Mouse (Mus musculus) heart, embryonic 15.5 days (tissue): ENCODE results near the gene Swt1. TPM values are rescaled to one million over a fixed set of nuclear protein-coding genes. Genes with fewer than 3 reads are reported as not detected.
A peak's percentile ranks its signal among the peaks of the same experiment; 100 is the strongest.

ENCODE experiments used
- ATAC-seq: fragments of 200-750 bp; cut with Nextera tagmentation; replicated peaks from 2 replicates; pipeline ENCODE4 v1.8.0; 2017; ENCODE audit warnings: low read depth, moderate TSS enrichment; ENCODE audit not compliant: insufficient number of reproducible peaks, insufficient read depth, low FRiP score
- H3K27ac ChIP-seq: fragments of 300-500 bp; sonication (generic); 2 replicates; pipeline ENCODE4 v1.5.1; 2015; ENCODE audit warnings: mild to moderate bottlenecking, inconsistent platforms
- H3K27me3 ChIP-seq: fragments of 300-500 bp; sonication (generic); 2 replicates; pipeline ENCODE4 v1.6.1; 2015; ENCODE audit warnings: inconsistent platforms
- H3K36me3 ChIP-seq: fragments of 300-500 bp; sonication (generic); 2 replicates; pipeline ENCODE4 v1.6.1; 2015; ENCODE audit warnings: mild to moderate bottlenecking, inconsistent platforms
- H3K4me1 ChIP-seq: fragments of 300-500 bp; sonication (generic); replicated peaks from 2 replicates; pipeline ENCODE4 v1.6.1; 2015; ENCODE audit warnings: inconsistent platforms
- H3K4me2 ChIP-seq: fragments of 300-500 bp; sonication (generic); 2 replicates; pipeline ENCODE4 v1.6.1; 2015; ENCODE audit warnings: inconsistent platforms, mild to moderate bottlenecking, moderate library complexity
- H3K4me3 ChIP-seq: fragments of 300-500 bp; sonication (generic); 2 replicates; pipeline ENCODE4 v1.5.1; 2015; ENCODE audit warnings: mild to moderate bottlenecking, inconsistent platforms
- H3K9ac ChIP-seq: fragments of 300-500 bp; sonication (generic); 2 replicates; pipeline ENCODE4 v1.6.1; 2015; ENCODE audit warnings: mild to moderate bottlenecking, inconsistent platforms
- H3K9me3 ChIP-seq: fragments of 300-500 bp; sonication (generic); replicated peaks from 2 replicates; pipeline ENCODE4 v1.6.1; 2016; ENCODE audit warnings: inconsistent platforms
- WGBS: fragments of 180-500 bp; shearing (Covaris S2); methylation state at CpG from one replicate; pipeline ENCODE4 v1.1.7; 2015; ENCODE audit warnings: mixed read lengths; 5-methylcytosine and 5-hydroxymethylcytosine counted together
- polyA plus RNA-seq: library from polyadenylated mRNA; unstranded; fragments of >200 nt; fragmentation: Nextera tagmentation; extraction: Ambion mirVana; gene quantifications from 2 replicates; pipeline ENCODE4 v1.2.1, GENCODE M21; 2015

Gene Swt1
- polyA plus RNA-seq, 1 experiment from 2014 or later, result 16.9 TPM

GRCm38 (mm10) chr1:151343571-151344282 is 84.5 kb downstream of the Swt1 start:
- ATAC-seq, result peak; percentile 3; the same call in 1 of the 2 replicates
- Histone ChIP-seq H3K36me3 (no peaks in the 10 kb centered on the region), H3K4me1 (peaks cover 41% of the 10 kb centered on the region), H3K9me3 (no peaks in the 10 kb centered on the region), H3K27ac (peak overlapping the region; percentile 98), H3K4me2 (peak overlapping the region; percentile 83), H3K9ac (peak overlapping the region; percentile 74), H3K27me3 (no peaks in the 10 kb centered on the region), H3K4me3 (peak overlapping the region; percentile 90)
- 1% methylated on average over 17 of the region's 17 CpGs for WGBS

GRCm38 (mm10) chr1:151342968-151343367 is 85.3 kb downstream of the Swt1 start:
- H3K4me3 ChIP-seq, result peak overlapping the region; percentile 90
- H3K9ac ChIP-seq, result peak overlapping the region; percentile 74; the same call in 1 of the 2 replicates
- H3K27me3 ChIP-seq, result no peaks in the 10 kb centered on the region
- H3K9me3 ChIP-seq, result no peaks in the 10 kb centered on the region
- peak overlapping the region; percentile 98 for H3K27ac ChIP-seq
- 7% methylated on average over 6 of the region's 6 CpGs for WGBS
- ATAC-seq, result no peak
- peak overlapping the region; percentile 83 for H3K4me2 ChIP-seq
- H3K36me3 ChIP-seq, result no peaks in the 10 kb centered on the region
- peaks cover 44% of the 10 kb centered on the region for H3K4me1 ChIP-seq

GRCm38 (mm10) chr1:151342311-151342710 is 85.9 kb downstream of the Swt1 start:
- H3K27me3 ChIP-seq, result no peaks in the 10 kb centered on the region
- H3K4me1 ChIP-seq, result peaks cover 47% of the 10 kb centered on the region
- no peaks in the 10 kb centered on the region for H3K9me3 ChIP-seq
- H3K27ac ChIP-seq, result peak overlapping the region; percentile 98
- peak overlapping the region; percentile 90; the same call in 1 of the 2 replicates for H3K4me3 ChIP-seq
- 38% methylated on average over 3 of the region's 3 CpGs for WGBS
- peak overlapping the region; percentile 83 for H3K4me2 ChIP-seq
- no peaks in the 10 kb centered on the region for H3K36me3 ChIP-seq
- no peak for ATAC-seq
- 0 out of 2 replicates have a peak overlapping the region, but pooled peaks have one; percentile 74 for H3K9ac ChIP-seq

- H3K36me3 ChIP-seq, result no peaks in the 10 kb centered on the region
- no peak overlapping the region for H3K9ac ChIP-seq
- no peak overlapping the region for H3K4me3 ChIP-seq
- peak overlapping the region; percentile 98 for H3K27ac ChIP-seq
- WGBS, result 48% methylated on average over 8 of the region's 8 CpGs
- peak overlapping the region; percentile 83 for H3K4me2 ChIP-seq
- H3K9me3 ChIP-seq, result no peaks in the 10 kb centered on the region
- peaks cover 42% of the 10 kb centered on the region for H3K4me1 ChIP-seq
- H3K27me3 ChIP-seq, result no peaks in the 10 kb centered on the region
- no peak for ATAC-seq
Observed at GRCm38 (mm10) chr1:151341321-151342044, 86.8 kb downstream of the Swt1 start.

GRCm38 (mm10) chr1:151338941-151339340 is 89.3 kb downstream of the Swt1 start:
- Histone ChIP-seq H3K9me3 (no peaks in the 10 kb centered on the region), H3K4me2 (no peak overlapping the region), H3K4me1 (peaks cover 42% of the 10 kb centered on the region), H3K27me3 (no peaks in the 10 kb centered on the region), H3K36me3 (no peaks in the 10 kb centered on the region), H3K9ac (no peak overlapping the region), H3K27ac (peak overlapping the region; percentile 83), H3K4me3 (no peak overlapping the region)
- WGBS, result 17% methylated on average over 2 of the region's 2 CpGs
- peak; percentile 83 for ATAC-seq

- H3K27ac ChIP-seq, result peak overlapping the region; percentile 83
- peaks cover 42% of the 10 kb centered on the region for H3K4me1 ChIP-seq
- no peaks in the 10 kb centered on the region for H3K36me3 ChIP-seq
- no peaks in the 10 kb centered on the region for H3K27me3 ChIP-seq
- ATAC-seq, result no peak
- no peak overlapping the region for H3K9ac ChIP-seq
- no peaks in the 10 kb centered on the region for H3K9me3 ChIP-seq
- H3K4me3 ChIP-seq, result no peak overlapping the region
- no peak overlapping the region for H3K4me2 ChIP-seq
Observed at GRCm38 (mm10) chr1:151338234-151338633, 90.0 kb downstream of the Swt1 start.

- H3K9ac ChIP-seq, result no peak overlapping the region
- no peaks in the 10 kb centered on the region for H3K36me3 ChIP-seq
- H3K9me3 ChIP-seq, result no peaks in the 10 kb centered on the region
- H3K4me1 ChIP-seq, result peaks cover 1% of the 10 kb centered on the region; the same call in 1 of the 2 replicates
- H3K4me3 ChIP-seq, result no peak overlapping the region
- H3K27me3 ChIP-seq, result no peaks in the 10 kb centered on the region
- ATAC-seq, result no peak
- no peak overlapping the region for H3K4me2 ChIP-seq
- WGBS, result 93% methylated on average over 3 of the region's 3 CpGs
- H3K27ac ChIP-seq, result no peak overlapping the region
Observed at GRCm38 (mm10) chr1:151332819-151333218, 95.4 kb downstream of the Swt1 start.

GRCm38 (mm10) chr1:151329601-151330000 is 98.7 kb downstream of the Swt1 start:
- Histone ChIP-seq H3K9ac (no peak overlapping the region), H3K36me3 (no peaks in the 10 kb centered on the region), H3K9me3 (no peaks in the 10 kb centered on the region), H3K27ac (no peak overlapping the region), H3K4me3 (no peak overlapping the region), H3K4me1 (no peaks in the 10 kb centered on the region), H3K27me3 (no peaks in the 10 kb centered on the region), H3K4me2 (no peak overlapping the region)
- WGBS, result 78% methylated on average over 7 of the region's 7 CpGs
- ATAC-seq, result no peak

GRCm38 (mm10) chr1:151328341-151329097 is 99.7 kb downstream of the Swt1 start:
- Histone ChIP-seq H3K4me1 (no peaks in the 10 kb centered on the region), H3K36me3 (no peaks in the 10 kb centered on the region), H3K4me3 (no peak overlapping the region), H3K27me3 (no peaks in the 10 kb centered on the region), H3K4me2 (no peak overlapping the region), H3K9me3 (no peaks in the 10 kb centered on the region), H3K27ac (no peak overlapping the region), H3K9ac (no peak overlapping the region)
- WGBS, result 81% methylated on average over 14 of the region's 14 CpGs
- no peak for ATAC-seq

GRCm38 (mm10) chr1:151325328-151325727 is 102.9 kb downstream of the Swt1 start:
- WGBS, result 68% methylated on average over 1 of the region's 1 CpGs
- Histone ChIP-seq H3K9ac (no peak overlapping the region), H3K4me1 (no peaks in the 10 kb centered on the region), H3K36me3 (no peaks in the 10 kb centered on the region), H3K27me3 (no peaks in the 10 kb centered on the region), H3K4me3 (no peak overlapping the region), H3K4me2 (no peak overlapping the region), H3K9me3 (no peaks in the 10 kb centered on the region), H3K27ac (no peak overlapping the region)
- ATAC-seq, result no peak

GRCm38 (mm10) chr1:151320408-151320807 is 107.8 kb downstream of the Swt1 start:
- Histone ChIP-seq H3K4me3 (no peak overlapping the region), H3K36me3 (no peaks in the 10 kb centered on the region), H3K9ac (no peak overlapping the region), H3K9me3 (no peaks in the 10 kb centered on the region), H3K27ac (no peak overlapping the region), H3K4me2 (no peak overlapping the region), H3K4me1 (no peaks in the 10 kb centered on the region), H3K27me3 (no peaks in the 10 kb centered on the region)
- WGBS, result 37% methylated on average over 4 of the region's 4 CpGs
- no peak for ATAC-seq
